Mouse (Mus musculus) urinary bladder, adult 18-20 months (tissue): ENCODE data around the gene C1qtnf7.

ENCODE experiments used
- DNase-seq, 2 experiments: peaks; one replicate each; pipeline ENCODE4 v3.0.0; 2022; ENCODE audit warnings: low spot score in 2 of 2, mixed read lengths in 2 of 2

C1qtnf7 gene

DNA sequence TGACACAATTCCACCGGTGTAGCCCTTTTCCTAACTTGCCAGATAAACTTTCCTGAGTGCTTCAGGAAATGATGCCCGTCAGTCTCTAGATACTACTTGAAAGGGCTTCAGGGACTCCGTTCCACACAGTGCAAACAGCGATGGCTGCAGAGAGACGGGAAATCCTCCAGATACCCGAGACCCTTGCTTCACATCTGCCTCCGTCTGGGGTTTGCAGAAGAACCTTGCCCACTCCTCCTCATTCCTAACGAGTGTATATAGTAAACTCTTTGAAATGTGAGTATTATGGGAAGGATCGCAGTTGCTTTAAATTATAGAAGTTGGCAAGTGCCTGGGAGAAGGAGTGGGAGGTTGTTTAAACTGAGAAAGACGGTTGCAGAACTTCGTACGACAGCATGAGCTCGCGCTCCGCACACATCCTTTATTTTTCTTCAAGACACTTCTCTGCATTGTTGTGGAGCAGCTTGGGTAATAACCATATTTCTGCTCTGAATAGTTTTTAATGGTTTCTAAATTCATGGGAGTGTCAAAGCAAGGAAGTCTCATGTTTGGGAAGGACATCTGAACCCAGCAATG is at the start of gene C1qtnf7:
Gene C1qtnf7 (plus strand): TSS at position 138 of the 576 bp plus-strand sequence.
- DNase-seq = no peak

DNA sequence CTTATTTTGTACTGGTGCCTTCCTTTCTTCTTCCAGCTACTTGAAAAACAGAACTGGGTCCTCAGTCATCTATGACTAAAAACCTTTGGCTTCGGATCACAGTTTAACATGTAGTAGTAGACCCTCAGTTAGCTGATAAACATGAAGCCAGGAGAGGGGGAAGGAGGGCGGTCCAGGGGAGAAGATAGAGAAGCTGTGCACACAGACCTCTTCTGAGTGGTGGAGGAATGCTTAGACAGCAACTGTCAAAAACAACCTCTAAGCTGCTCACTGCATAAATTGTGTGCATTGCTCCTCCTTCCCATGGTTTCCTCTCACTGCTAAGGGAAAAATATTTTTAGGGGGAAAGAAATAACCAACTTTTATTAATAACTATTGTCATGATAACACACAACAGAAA is 48.6 kb upstream of the C1qtnf7 start:
- no peak for DNase-seq

DNA sequence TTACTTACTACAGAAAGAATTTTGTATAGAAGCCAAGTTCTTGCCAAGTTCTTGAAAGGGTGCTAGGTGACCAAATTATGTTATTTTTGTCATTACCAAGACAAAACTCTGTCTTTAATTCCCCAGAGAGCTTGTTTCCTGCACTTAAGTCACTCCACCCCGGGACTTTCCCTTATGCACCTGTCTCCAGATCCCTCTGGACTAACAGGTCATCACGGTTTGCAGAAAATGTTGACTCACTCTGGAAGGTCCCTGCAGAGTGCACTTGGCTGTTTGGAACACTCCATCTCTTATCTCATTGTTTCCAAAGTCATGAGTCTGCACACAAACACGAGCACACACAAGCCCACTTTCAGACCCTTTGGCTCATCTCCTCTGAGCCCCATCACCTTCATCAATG is 48.1 kb upstream of the C1qtnf7 start:
- DNase-seq = no peak

- no peak for DNase-seq
These were observed 46.4 kb upstream of the C1qtnf7 start for GRCm38 (mm10) chr5:43468937-43469336.

DNA sequence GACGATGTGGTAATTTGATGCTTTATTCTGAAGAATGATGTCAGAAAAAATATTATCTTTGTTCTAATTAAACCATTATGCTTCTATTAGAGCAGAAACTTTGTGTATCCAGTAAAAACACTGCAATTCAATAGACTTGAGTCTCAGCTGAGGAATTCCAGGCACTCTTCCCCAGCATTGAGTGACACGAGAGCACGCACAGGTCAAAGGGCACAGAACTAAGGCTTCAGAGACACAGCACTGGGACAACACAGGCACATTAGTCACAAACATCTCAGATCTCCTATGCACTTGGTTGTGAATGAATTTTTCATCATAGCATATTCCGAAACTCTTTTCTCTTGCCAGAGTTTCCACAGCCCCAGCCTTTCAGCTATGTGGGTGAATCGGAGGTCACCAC is 37.4 kb upstream of the C1qtnf7 start:
- no peak for DNase-seq

DNA sequence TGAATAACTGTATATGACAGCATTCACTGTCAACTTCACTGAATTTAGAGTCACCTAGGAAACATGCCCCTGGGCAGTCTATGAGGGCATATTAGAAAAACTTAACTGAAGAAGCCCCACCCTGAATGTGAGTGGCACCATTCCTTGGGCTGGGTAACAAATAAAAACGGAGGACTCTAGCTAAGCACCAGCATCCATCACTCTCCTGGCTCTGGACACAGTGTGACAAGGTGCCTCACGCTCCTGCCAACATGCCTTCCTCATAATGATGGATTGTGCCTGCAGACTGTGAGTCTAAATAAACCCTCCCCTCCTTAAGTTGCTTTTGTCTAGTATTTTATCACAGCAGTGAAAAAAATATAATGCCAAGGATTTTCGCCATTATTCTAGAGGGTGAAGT is 35.3 kb upstream of the C1qtnf7 start:
- DNase-seq = no peak

GRCm38 (mm10) chr5:43480786-43481185 is 34.6 kb upstream of the C1qtnf7 start:
- DNase-seq = no peak

DNA sequence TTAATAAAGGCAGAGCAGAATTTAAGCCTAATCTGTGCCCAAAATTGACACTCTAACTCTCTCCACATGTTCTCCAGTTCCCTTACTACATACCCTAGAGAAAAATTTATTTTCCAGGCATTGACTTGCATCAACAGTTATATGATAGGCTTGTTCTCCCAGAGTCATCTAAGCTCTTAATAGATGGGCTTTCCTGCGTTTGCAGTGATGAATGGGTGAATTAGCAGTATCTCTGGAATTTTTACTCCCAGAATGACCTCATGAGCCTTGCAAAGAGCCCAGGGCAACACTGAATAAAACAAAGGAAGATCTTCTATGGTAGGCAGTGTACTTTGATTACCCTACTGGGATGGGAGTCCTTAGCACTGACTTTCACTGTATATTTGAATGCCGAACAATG is 33.5 kb upstream of the C1qtnf7 start:
- DNase-seq = no peak

DNA sequence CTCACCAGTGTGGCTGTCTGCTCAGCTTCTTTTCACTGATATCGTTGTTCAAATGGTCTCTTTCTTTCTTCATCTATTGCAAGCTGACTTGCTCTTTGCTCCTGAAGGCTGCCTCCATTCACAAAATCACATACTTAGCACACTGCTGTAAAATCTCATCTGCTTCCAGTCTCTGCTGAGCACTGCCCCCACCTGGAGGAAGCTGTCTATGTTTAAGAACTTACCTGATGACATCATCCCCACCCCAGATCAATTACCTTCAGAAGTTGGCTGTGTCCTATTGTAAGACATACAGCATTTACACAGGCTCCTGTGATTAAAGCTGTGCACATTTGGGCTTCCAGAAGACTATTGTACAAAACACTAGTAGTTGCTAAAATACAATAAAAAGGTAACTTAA is 13.5 kb upstream of the C1qtnf7 start:
- no peak for DNase-seq

DNA sequence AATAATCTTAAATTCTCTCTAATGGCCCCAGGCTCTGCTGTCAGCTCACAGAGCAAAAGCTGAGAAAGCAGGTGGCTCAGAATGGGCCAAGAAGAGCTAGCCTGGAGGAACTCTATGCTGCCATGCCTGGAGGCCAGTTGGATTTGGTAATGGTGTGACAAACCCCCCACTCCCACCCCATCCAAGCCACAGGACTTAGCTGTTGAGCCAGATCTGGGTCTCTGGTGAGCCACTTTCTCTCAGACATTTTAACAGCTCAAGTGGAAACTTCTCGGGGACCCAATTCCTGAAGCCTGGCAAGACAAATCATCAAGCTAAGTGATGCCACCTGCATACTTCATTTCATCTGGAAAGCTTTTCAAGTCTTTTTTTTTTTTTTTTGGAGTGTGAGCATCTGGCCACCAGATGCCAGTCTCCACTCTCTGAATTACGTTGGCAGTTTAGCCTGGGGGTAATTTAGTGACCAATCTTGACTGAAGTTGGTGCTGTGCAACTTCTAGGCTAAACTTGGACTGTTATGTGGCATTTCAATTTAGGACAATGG is 11.0 kb upstream of the C1qtnf7 start:
- DNase-seq = no peak

- no peak for DNase-seq
These were observed 6.9 kb upstream of the C1qtnf7 start for GRCm38 (mm10) chr5:43508470-43508869.

DNA sequence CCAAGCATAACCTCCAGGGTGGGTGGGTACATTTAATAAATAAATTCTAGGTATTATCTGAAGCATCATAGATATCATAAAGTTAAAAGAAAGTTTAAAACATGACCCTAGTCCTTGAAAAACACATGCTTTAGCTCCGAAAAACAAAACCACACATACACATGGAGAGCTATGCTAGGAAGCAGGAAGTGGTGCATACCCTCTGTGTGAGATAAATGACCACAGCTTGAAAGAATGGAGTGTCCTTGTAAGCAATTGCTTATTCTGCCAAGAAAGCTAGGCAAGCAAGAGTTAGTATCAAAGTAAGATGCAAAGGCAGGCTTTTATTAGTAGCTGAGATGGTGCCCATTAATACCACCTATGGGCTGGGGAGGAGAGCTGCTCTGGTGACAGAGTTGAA is 6.4 kb upstream of the C1qtnf7 start:
- no peak for DNase-seq

- no peak for DNase-seq
These were observed 4.2 kb upstream of the C1qtnf7 start for GRCm38 (mm10) chr5:43511126-43511525.

GRCm38 (mm10) chr5:43516491-43516890 is 1.2 kb downstream of the C1qtnf7 start:
- DNase-seq = no peak

DNA sequence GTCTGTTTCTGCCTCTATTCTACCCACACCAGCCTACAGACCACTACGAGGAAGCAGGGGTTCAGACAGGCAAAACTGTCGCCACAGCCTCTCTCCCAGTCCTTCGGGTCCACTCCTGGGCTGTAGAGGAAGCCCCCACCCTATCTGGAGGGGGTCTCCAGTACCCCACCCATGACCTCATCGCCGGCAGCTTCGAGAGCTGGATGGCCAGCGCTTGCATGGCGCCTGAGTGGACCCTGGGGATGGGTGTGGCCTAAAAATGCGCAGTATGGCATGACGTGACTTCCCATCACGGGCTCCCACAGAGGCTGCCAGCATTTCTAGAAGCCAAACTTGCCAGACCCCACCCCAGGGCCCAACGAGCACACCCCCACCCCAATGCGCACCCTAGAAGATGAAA is 2.0 kb downstream of the C1qtnf7 start:
- no peak for DNase-seq

DNA sequence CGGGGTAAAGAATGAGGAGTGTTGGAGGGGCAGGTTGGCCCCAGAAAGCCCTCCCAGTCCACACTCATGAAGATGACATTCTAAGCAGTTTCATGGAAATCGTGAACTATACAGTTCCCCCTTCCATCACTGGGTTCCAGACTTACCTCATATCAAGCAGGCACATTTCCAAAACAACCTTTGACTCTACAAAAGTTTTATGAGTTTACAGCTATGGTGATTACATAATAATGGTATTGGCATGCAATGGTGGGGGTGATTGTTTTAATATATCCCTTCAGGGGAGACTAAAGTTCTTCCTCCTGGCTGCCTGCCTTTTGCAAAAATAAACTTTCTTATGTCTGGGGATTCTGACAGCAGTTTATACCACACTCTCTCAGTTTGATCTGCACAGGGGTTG is 4.6 kb downstream of the C1qtnf7 start:
- no peak for DNase-seq

DNA sequence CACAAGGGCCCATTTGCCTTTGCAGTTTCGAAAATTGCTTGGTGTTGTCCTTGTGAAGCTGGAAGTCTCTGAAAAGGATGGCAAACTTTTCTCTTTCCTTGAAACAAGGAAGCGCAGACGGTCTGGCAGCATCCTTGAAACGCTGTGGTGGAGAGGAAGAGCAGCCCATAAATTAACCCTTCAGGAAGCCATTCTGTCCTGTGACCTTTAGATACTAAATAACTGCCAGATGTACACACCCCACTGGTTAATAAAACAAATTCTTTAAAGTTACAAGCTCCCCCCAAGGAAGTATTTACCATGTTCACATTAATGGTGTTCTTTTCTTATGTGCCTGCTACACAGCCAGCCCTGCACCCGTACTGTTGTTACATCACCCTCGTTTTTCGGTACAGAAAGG is 6.0 kb downstream of the C1qtnf7 start:
- no peak for DNase-seq

DNA sequence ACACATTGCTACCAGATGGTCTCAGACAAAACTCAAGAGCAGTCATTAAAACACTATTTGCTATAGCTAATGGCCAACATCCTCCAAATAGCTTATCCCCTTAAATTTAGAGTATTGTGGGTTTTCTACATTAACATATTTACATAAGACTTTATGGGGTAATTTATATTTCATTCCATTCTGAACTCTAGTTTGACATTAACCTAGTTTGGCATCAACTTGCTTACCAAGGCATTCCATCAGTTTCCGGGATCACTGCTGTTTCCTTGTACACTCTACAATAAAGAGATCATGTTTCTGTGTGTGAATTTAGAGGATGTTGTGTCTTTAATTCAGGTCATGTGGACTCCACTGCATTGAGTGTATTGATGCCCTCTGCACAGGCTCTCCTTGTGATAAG is 7.5 kb downstream of the C1qtnf7 start:
- DNase-seq = no peak

- DNase-seq = no peak
These were observed 11.7 kb downstream of the C1qtnf7 start for GRCm38 (mm10) chr5:43526874-43527584.

DNA sequence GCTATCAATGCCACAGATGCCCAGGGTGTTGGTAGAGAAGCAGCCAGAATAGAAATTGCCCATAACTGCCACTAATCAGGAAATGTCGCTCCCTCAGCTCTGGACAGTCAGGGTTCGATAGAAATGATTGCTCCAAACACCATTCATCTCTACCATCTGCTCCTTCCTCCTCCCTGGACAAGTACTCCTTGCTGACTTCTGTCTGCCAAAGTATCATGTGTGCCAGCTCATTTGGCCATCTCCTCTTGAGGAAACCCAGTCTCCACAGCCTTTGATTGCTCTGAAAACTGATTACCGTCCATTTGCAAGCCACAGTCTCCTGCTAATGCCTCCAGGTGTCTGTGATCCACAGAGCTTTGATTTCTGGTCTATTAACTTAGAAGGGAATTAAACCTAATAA is 14.8 kb downstream of the C1qtnf7 start:
- DNase-seq = no peak

GRCm38 (mm10) chr5:43530886-43531285 is 15.5 kb downstream of the C1qtnf7 start:
- no peak for DNase-seq

GRCm38 (mm10) chr5:43538322-43539167 is 23.2 kb downstream of the C1qtnf7 start:
- DNase-seq = no peak

GRCm38 (mm10) chr5:43539168-43539516 is 23.8 kb downstream of the C1qtnf7 start:
- no peak for DNase-seq
